Mouse (Mus musculus) thymus, adult 2 months (tissue): Measurements from ENCODE around the gene Slc35d3. TPM values are rescaled to one million over a fixed set of nuclear protein-coding genes. Genes with fewer than 3 reads are reported as not detected.

Experiments
- DNase-seq: peaks from one replicate; pipeline ENCODE4 v3.0.0; 2021
- H3K27ac ChIP-seq: fragments of 200-500 bp; 2 replicates; pipeline ENCODE4 v1.5.1; 2012; ENCODE audit warnings: low read length, control low read depth; ENCODE audit not compliant: control insufficient read depth, insufficient read depth
- H3K27me3 ChIP-seq: fragments of 200-500 bp; 2 replicates; pipeline ENCODE4 v1.6.1; 2012; ENCODE audit warnings: mild to moderate bottlenecking, low read length, moderate library complexity, mixed read lengths; ENCODE audit not compliant: control insufficient read depth, insufficient read depth
- H3K36me3 ChIP-seq: fragments of 200-500 bp; 2 replicates; pipeline ENCODE4 v1.6.1; 2012; ENCODE audit warnings: mild to moderate bottlenecking, low read length, moderate library complexity; ENCODE audit not compliant: control insufficient read depth, insufficient read depth
- H3K4me1 ChIP-seq: fragments of 200-500 bp; replicated peaks from 2 replicates; pipeline ENCODE4 v1.6.1; 2012; ENCODE audit warnings: low read length; ENCODE audit not compliant: control insufficient read depth, insufficient read depth
- H3K4me3 ChIP-seq: fragments of 200-500 bp; 2 replicates; pipeline ENCODE4 v1.5.1; 2012; ENCODE audit warnings: mild to moderate bottlenecking, low read length, control low read depth, moderate library complexity; ENCODE audit not compliant: control insufficient read depth, insufficient read depth
- CTCF ChIP-seq: fragments of 200-500 bp; IDR thresholded peaks from 2 replicates; pipeline ENCODE4 v1.5.1; 2012; ENCODE audit warnings: mild to moderate bottlenecking, control low read depth, low read length, moderate library complexity, borderline replicate concordance; ENCODE audit not compliant: control insufficient read depth, poor library complexity, insufficient read depth; ENCODE audit errors: extremely low read depth
- POLR2A ChIP-seq: fragments of 200-500 bp; IDR thresholded peaks from 2 replicates; pipeline ENCODE4 v1.6.1; 2012; ENCODE audit warnings: mild to moderate bottlenecking, low read length, control low read depth, moderate library complexity; ENCODE audit not compliant: control insufficient read depth, poor library complexity, insufficient read depth; ENCODE audit errors: extremely low read depth
- WGBS: fragments of 180-500 bp; shearing (Covaris S2); methylation state at CpG from one replicate; pipeline ENCODE4 v1.1.7; 2018; 5-methylcytosine and 5-hydroxymethylcytosine counted together
- polyA plus RNA-seq: library from polyadenylated mRNA; depleted of rRNA; stranded (reverse); fragments of >200 nt; gene quantifications from 2 replicates; pipeline ENCODE4 v1.2.3, GENCODE M21; 2012

Gene Slc35d3
- polyA plus RNA-seq, 1 experiment, result 0.86 TPM

DNA sequence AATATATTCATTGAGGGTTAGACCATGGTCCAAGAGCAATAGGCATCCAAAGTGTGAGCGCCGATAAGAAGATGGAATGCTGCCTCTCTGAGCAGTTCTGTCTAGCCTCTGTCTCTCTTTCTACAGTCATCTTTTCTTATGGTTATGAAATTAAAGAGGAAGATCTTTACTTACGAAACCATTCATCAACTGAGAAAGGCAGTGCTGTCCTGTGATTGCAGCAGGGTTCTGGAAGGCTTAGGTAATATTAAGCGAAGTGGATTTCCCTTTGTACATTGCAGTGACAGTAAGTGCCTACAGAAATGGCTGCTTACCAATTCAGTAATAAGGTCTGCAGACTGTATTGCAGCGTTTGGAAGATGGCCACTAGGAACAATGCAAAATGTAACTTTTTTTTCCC, 11.4 kb downstream of the Slc35d3 start:
- WGBS, result 95% methylated on average over 5 of the region's 5 CpGs
- Histone ChIP-seq H3K27ac (no peak overlapping the region), H3K4me3 (no peak overlapping the region), H3K36me3 (no peaks in the 10 kb centered on the region), H3K27me3 (no peaks in the 10 kb centered on the region), H3K4me1 (no peaks in the 10 kb centered on the region)
- TF ChIP-seq POLR2A, result no peak
- TF ChIP-seq CTCF, result no peak
- DNase-seq, result no peak

- Histone ChIP-seq H3K36me3 (no peaks in the 10 kb centered on the region), H3K27ac (no peak overlapping the region), H3K27me3 (no peaks in the 10 kb centered on the region), H3K4me3 (no peak overlapping the region), H3K4me1 (no peaks in the 10 kb centered on the region)
- WGBS, result 93% methylated on average over 8 of the region's 8 CpGs
- no peak for DNase-seq
- TF ChIP-seq CTCF (no peak), POLR2A (no peak)
These were observed 15.2 kb downstream of the Slc35d3 start for GRCm38 (mm10) chr10:19835887-19836710.

DNA sequence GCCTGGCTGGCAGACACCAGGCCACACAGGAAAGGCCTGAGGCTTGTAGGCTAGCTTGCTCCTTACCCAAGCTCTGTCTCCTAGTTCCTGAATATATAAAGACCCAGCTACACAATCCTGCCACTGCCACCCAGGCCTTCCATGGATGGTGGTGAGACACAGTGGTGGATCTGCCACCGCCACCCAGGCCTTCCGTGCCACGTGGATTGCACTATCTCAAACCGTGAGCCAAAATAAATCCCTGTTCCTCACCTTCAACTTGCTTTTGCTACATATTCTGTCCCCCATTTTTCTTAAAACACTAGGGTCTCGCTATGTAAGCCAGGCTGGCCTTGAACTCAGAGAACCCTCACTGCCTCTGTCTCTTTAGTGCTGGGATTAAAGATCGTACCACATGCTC, 17.0 kb downstream of the Slc35d3 start:
- Histone ChIP-seq H3K4me1 (no peaks in the 10 kb centered on the region), H3K4me3 (no peak overlapping the region), H3K27ac (no peak overlapping the region), H3K36me3 (no peaks in the 10 kb centered on the region), H3K27me3 (no peaks in the 10 kb centered on the region)
- DNase-seq, result no peak
- TF ChIP-seq CTCF (no peak), POLR2A (no peak)
- WGBS, result 97% methylated on average over 6 of the region's 6 CpGs

- no peak overlapping the region for H3K4me3 ChIP-seq
- no peak for DNase-seq
- no peaks in the 10 kb centered on the region for H3K27me3 ChIP-seq
- H3K4me1 ChIP-seq, result no peaks in the 10 kb centered on the region
- TF ChIP-seq POLR2A (no peak), CTCF (no peak)
- H3K36me3 ChIP-seq, result no peaks in the 10 kb centered on the region
- H3K27ac ChIP-seq, result no peak overlapping the region
- WGBS, result 59% methylated on average over 5 of the region's 5 CpGs
These were observed 20.0 kb downstream of the Slc35d3 start for GRCm38 (mm10) chr10:19831072-19831849.

DNA sequence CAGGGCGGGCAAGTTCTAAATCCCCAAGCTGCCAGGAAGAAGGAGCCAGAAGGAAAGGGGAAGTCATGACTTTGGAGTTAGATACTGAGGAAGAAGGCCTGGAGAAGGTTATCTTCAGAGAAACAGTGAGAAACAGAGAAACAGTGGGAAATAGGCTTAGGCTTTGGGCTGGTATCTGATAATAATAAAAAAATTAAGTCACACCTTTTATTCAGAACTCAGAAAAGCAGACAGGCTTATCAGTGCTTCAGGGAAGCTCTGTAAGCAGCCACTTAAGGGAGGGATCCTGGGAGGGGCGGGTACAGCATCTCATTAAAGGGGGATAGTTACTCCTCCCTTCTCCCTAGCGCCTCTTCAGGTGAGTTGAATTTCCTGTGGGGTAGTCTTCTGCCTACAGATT, 30.3 kb downstream of the Slc35d3 start:
- H3K27ac ChIP-seq, result no peak overlapping the region
- WGBS, result 83% methylated on average over 3 of the region's 3 CpGs
- DNase-seq, result no peak
- H3K36me3 ChIP-seq, result no peaks in the 10 kb centered on the region
- TF ChIP-seq POLR2A (no peak), CTCF (no peak)
- H3K4me1 ChIP-seq, result no peaks in the 10 kb centered on the region
- H3K27me3 ChIP-seq, result no peaks in the 10 kb centered on the region
- no peak overlapping the region for H3K4me3 ChIP-seq

- Histone ChIP-seq H3K27me3 (no peaks in the 10 kb centered on the region), H3K4me1 (0 out of 2 replicates have a peak, but pooled peaks cover 2% of the 10 kb centered on the region), H3K36me3 (no peaks in the 10 kb centered on the region), H3K4me3 (no peak overlapping the region), H3K27ac (no peak overlapping the region)
- 73% methylated on average over 16 of the region's 16 CpGs for WGBS
- DNase-seq, result no peak
- TF ChIP-seq POLR2A, result no peak
These were observed 32.4 kb downstream of the Slc35d3 start for GRCm38 (mm10) chr10:19818723-19819355.
